Mouse (Mus musculus) bone marrow macrophage, adult 2 months (primary cell): ENCODE measurements around the gene Olfr930.

ENCODE experiments used
- CTCF ChIP-seq: IDR thresholded peaks from 2 replicates; pipeline ENCODE4 v1.5.1; 2012; ENCODE audit warnings: low read depth, mild to moderate bottlenecking, low read length, moderate library complexity
- POLR2A ChIP-seq: IDR thresholded peaks from 2 replicates; pipeline ENCODE4 v1.6.1; 2012; ENCODE audit warnings: mild to moderate bottlenecking, low read depth, low read length, borderline replicate concordance

DNA sequence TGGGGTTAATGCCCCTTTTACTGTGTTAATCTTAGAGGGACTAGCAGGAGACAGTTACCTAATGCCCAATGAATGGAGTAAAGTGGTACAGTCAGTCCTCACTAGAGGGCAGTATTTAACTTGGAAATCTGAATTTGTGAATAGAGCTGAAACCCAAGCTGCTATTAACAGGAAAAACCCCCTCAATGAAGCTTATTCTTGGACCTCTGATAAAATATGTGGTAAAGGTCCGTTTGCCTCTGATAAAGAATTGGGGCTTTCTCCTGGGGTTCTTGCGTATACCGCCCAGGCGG is 24.5 kb downstream of the Olfr930 start:
- TF ChIP-seq POLR2A: no peak
- TF ChIP-seq CTCF: no peak
